Mouse (Mus musculus) gastrocnemius, adult 8-10 months (tissue): ENCODE results near the gene Tmem161a. TPM values are rescaled to one million over a fixed set of nuclear protein-coding genes. Genes with fewer than 3 reads are reported as not detected.
"Not testable (repeated sequence)": the region's sequence is repeated elsewhere in the genome, so short reads cannot be mapped to it uniquely, and the experiment has no call there.

Experiments used
- DNase-seq, 2 experiments: peaks; one replicate each; pipeline ENCODE4 v3.0.0; 2022; ENCODE audit warnings: low spot score in 2 of 2
- total RNA-seq, 4 experiments: library from RNA; stranded (reverse); gene quantifications; 2 replicates each; pipeline ENCODE4 v1.2.4; 2022

The Tmem161a gene
- total RNA-seq, 4 experiments from 2014 or later = 77.0 to 87.6 (median 85.9) TPM

DNA sequence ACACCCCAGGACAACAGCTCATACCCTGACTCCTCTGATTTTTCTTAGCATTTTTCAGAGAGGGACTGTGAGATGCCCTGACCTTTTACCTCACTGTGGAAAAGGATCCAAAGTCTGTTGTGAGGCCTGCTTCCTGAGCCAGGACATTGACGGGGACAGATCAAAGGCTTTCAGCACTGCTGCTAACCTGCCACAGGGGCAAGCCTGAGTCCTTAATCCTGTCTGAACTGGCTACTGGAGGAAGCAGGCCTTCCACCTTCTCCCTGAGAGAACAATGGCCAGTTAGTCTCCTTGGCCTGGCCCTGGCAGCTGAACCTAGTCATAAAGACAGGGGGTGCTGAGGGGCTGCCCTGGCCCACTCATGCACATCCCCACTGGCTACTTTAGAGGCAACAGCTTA is 36.0 kb downstream of the Tmem161a start:
- no peak for DNase-seq

DNA sequence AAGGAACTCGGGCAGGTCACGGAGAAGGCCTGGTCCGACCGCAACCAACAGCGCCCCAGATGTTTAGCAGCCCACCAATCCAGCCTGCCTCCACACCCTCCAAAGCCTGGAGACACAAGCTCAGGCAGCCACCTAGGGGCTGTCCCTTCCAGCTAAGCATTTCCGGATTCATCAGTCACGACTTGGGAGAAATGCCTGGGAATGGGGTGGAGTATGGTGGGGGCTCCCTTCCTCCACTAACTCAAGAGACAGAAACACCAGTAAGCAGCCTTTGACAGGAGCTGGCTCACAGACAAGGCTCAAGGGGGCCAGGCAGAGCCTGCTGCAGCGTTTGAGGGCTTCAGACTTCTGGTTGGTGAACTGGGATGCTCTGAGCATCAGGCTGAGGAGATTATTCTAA is 38.4 kb downstream of the Tmem161a start:
- no peak for DNase-seq

DNA sequence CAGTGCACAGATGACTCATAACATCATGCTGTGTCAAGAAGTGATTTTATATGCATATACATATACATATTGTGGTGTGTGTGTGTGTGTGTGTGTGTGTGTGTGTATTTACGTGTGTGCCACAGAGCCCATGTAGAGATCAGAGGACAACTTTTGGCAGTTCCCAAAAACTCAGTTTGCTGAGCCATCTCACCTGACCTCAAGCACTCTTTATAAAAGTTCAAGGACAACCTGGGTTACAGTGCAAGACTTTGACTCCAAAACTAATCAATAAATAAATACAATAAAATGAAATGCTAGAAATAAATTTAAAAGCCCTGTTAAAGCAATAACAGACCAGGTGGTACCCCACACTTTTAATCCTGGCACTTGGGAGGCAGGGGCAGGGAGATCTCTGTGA is 39.1 kb downstream of the Tmem161a start:
- no peak for DNase-seq

DNA sequence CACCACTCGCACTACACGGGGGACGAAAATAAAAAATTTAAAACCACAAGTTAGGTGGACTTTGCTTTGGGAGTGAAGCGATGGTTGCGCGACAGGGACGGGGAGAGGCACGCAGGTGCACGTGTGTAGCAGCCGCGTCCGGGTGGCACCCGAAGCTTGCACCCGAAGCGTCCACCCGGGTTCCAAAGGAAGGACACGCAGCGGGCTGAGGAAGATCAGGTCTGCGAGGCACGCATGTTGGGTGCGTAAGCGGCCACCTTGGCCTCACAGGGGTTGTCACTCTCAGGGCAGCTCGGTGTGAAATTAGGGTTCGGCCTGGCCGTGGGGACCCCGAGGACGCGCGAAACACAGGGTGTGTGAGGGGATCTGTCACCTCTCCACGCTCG is 39.6 kb downstream of the Tmem161a start:
- peak in 1 of 2 experiments; percentile 13 for DNase-seq

DNA sequence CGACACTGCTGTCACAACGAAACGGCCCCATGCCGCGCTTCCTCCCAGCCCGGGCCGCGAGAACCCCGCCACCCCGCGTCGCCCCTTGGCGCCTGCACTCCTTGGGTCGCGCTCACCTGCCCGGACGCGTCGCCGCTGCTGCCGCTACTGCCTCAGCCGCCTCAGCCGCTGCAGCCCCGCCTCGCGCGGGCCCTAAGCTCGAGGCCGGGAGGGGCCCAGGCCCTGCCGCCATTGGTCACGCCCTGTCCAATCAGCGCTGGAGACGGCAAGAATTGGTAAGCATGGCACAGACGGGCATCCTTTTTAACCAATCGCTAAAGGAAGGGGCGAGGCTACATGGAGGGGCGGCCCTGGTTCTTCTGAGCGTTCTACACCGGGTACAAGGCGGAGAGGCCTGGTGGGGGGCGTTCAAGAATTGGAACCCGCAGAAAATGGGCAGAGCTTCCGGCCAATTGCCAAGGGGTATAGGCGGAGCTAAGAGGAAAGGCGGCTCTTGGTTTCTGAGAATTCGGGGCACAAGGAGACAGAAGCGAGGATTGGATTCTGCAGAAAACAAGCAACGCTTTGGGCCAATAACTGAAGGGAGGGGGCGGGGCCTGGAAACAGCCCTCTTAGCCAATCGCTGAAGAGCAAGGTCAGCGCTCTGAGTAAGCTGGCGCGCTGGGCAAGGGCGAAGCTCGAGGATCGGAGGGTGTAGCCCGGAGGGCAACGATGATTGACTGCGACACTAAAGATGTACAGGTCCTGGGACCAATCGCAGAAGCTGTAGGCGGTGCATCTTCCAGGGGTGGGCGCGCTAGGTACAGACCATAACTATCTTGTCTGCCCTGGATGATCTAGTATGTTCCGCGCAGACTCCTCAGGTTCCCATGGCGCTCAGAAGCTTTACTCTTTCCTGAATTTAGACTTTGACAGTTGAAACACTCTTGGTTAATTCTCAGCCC is 40.2 kb downstream of the Tmem161a start, which contains the start of gene Slc25a42:
Gene Slc25a42, minus strand, starts transcription at position 194 of the 944 bp plus-strand sequence.
- DNase-seq = peak; percentile 96 to 97

DNA sequence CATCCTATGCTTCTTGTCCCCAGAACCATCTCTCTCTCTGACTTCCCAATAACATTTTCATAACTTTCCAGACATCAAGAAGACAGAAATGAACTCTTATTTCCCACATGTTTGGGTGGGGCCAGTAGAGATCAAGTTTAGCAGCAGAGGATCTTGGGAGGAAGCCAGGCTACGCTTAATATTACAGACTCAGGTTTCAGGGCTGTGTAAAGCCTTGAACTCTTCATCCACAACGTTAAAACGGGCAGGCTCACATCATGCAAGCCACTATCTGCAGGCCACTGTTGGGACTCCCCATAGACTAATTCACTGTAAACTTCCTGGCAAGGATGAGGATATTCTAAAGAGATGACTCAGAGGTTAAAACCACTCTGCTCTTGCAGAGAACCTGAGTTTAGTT is 42.3 kb downstream of the Tmem161a start:
- no peak for DNase-seq

DNA sequence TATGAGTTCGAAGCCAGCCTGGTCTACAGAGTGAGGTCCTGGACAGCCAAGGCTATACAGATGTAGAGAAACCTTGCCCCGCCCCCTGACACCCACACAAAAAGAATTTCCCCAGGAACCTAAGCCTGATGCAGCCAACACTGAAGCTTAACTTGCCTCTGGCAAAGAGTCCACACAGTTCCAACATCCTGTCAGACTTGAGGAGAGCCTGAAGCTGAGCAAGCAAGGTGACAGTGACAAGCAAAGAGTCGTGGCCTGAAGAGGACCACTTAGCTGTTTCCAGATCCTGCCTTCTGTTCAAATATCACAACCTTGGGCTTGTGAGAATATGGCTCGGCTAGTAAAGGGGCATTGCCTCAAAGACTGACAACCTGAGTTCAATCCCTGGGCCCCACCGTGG is 42.9 kb downstream of the Tmem161a start:
- DNase-seq = no peak

DNA sequence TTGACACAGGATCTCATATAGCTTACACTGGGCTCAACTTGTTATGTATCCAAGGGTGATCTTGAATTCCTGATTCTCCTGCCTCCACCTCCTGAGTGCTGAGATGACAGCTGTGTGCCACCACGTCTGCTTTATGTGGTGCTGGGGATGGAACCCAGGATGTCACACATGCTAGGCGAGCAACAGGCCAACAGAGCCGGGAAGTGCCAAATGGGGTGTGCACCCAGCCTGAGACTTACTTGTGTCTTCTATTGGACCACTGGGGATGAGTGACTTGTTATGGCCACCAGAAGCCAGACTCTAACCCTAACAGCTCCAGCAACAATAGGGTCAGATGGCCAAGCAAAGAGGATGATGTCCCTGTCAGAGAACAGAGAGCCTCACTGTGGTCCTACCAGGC is 44.0 kb downstream of the Tmem161a start:
- not testable (repeated sequence) for DNase-seq

DNA sequence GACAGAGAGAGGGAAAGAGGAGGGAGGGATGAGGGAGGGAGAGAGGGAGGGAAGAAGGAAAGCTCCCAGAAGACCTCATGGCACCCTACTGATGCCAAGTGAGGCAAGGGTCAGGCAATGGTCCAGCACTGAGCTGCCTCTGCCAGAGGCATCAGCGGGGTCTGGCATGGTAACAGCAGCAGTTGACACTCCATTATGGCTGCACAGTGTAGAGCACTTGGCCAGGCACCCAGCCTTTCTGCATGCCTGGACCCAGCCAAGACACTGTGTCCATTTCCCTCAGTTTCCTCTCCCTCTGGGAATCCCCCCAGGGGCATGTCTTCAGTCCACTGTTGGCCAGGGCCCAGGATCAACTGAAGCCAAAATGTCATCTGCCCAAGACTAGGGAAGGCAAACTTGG is 44.4 kb downstream of the Tmem161a start:
- DNase-seq = peak; percentile 77 to 89

DNA sequence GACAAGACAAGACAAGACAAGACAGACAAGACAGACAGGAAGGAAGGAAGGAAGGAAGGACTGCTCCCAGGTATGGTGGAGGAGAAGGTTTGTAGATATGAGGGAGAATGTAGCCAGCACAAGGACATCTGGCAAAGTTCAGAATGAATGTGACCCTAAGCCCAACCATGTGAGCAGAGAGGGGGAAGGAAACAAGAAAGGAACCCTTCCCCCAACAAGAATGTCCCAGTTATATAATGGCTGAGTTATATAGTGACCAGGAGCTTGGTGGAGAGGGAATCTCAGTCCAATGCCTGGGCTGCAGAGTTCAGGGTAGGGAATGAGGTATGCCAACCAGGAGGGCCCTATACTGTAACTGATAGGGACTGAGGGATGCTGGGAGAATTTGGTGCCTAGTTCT is 45.3 kb downstream of the Tmem161a start:
- DNase-seq = no peak

DNA sequence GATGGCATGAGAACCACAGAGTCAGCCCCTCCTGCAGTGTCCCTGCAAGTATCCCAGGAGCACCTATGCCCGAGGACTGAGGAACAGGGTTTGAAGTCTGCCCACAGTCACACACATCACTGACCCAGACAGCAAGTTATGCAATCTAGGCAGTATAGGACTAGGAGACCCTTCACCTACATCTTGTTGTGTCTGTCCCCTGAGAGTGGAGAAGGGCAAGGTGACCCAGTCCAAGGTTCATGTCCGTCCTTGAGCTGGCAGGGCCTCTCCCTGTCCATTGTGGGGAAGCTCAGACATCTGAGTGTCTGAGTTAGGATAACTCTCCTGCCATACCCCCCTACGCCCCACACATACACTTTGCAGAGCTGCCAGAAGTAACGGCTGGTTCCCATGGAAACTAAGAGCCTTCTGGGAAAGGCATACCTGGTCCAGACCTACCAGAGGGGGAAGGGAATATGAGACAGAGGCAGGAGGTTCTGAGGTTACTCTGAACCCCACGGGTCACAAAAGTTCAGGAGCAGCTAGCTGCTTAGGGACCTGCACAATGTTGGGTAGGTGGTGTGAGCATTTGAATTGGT is 47.0 kb downstream of the Tmem161a start:
- DNase-seq = no peak

DNA sequence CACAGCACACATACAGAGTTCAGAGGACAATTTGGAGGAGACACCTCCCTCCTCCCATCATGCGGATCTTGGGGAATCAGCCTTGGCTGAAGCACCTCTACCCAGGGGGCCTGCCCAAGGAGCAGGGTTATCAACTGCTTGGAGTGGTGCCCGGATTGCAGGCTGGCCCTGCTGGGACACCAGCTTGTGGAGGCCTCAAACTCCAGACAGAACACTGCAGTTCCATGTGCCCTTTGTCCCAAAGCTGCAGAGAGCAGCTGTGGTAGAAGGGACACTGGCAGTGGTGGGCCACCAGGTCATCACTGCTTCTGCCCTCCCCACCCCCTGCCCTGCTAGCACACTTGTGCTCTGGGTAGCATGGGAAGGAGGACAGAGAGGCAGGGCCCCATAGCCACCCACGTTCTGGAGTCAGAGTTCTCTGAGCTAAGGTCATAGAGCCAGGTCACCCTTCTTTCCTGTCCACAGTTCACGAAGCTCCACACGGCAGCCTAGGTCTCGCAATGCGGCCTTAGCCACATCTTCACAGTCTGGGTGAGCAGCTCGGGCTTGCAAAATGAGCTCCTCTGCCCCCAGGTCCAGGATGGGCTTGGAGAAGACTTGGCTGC is 48.2 kb downstream of the Tmem161a start:
- no peak for DNase-seq

DNA sequence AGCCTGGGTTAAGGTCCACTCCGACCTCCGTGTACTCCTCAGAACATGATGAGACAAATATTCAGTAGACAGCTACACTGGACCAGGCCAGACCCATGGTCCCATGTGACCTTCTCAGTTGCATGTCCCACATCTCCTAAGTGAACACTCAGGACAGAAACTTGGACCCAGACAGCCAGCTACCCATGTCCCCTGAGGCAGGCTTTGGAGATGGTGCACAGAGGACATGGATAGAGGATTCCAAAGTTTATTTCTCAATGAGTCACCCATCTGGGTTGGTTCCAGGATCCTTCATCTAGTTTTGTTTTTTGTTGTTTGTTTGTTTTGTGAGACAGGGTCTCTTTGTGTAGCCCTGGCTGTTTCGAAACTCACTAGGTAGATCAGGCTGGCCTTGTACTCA is 48.8 kb downstream of the Tmem161a start:
- no peak for DNase-seq

DNA sequence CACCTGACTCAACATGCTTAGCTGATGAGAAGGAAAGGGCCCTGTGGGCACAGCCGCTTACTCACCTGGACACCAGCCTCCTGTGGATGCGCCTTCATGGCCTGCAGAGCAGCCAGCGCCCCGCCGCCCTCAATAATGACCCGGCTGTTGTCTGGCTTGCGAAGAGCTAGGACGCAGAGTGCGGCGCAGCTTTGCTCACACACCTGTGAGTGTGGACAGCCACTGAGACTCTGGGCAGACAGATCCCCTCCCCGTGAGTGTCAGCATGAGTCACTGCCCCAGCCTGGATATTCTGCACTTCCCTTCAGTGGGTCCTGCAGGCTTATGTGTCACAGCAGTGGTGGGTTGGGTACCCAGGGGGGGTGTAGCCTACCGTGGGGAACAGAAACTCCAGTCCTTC is 49.9 kb downstream of the Tmem161a start:
- DNase-seq = no peak

DNA sequence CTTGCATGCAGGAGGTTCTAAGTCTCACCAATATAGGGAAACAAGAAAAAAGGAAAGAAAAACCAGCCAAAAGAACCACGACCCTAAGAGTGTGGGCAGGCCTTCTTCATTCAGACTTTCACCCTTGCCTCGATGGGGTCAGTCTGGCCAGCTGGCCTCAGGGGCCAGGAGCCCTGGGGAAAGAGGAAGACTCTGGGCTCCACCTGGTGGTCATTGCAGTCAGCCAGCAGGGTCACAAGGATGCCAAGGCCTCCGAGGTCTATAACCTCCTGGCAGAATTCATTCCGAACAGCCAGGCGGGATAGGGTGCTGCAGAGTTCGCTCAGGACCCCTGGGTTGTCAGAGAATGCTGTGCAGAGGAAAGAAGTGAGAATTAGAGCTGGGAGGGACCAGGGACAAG is 51.2 kb downstream of the Tmem161a start:
- DNase-seq = peak; percentile 32 to 50

DNA sequence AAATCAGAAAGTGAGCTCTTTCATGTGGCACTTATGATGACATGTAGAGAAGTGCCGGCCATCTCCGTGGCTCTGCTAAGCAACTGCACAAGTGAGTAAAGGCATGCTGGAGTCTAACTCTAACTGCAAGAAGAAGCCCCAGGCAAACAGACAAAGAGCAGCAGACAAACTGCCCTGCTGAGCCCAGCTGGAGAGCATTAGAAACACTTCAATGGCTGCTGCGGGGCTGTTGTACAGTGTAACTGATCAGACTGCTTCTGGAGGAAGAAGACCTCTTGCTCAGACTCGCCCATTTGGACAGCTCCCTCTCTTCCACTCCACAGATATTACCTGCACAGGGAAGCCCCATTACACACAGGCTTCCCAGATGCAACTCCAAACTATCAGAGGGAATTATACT is 55.8 kb downstream of the Tmem161a start:
- DNase-seq = no peak

DNA sequence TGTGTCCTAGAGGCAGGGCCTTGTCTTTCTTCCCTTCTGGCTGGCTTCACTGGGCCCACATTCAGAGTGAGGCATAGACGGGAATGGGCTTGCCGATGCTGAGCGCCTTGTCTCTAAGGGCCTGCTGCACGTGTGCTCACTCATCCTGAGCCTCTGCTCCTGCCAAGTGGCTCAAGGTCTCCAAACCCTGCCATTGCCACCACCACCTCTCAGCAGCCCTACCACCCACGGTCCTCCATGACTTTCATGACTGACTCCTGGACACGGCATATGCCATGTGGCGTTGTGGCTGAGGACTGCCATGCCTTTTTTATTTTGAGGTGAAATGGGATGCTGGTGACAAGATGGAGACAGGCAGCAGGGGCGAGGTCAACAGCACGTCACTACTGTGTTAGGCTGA is 58.7 kb downstream of the Tmem161a start:
- DNase-seq = no peak

Other genes starting within 250 kb of the Tmem161a start
- 10 to 100 TPM; 20.5 to 26.4 (median 25.2) TPM for gene Gatad2a, start 176.0 kb upstream of the Tmem161a start, total RNA-seq
- 10 to 100 TPM; 23.1 to 26.1 (median 24.6) TPM for gene Mau2, start 129.6 kb upstream of the Tmem161a start, total RNA-seq
- 10 to 100 TPM; 16.7 to 20.4 (median 18.1) TPM for gene Sugp1, start 129.5 kb upstream of the Tmem161a start, total RNA-seq
- under 1 TPM; 0.17 to 0.48 (median 0.35) TPM for gene Tm6sf2, start 99.4 kb upstream of the Tmem161a start, total RNA-seq
- under 1 TPM in 1 of 4 experiments, not detected in 3; 0.08 TPM for gene Hapln4, start 88.9 kb upstream of the Tmem161a start, total RNA-seq
- gene Ncan, start 51.5 kb upstream of the Tmem161a start, total RNA-seq = under 1 TPM in 3 of 4 experiments, not detected in 1; 0.05 to 0.11 (median 0.08) TPM
- gene Nr2c2ap, start 41.0 kb upstream of the Tmem161a start, total RNA-seq = 1 to 10 TPM; 4.1 to 6.5 (median 4.6) TPM
- gene Rfxank, start 33.2 kb upstream of the Tmem161a start, total RNA-seq = 10 to 100 TPM in 1 of 4 experiments, 1 to 10 TPM in 3; 8.5 to 10.6 (median 9.1) TPM
- 10 to 100 TPM in 3 of 4 experiments, 1 to 10 TPM in 1; 9.8 to 14.9 (median 14.1) TPM for gene Borcs8, start 32.9 kb upstream of the Tmem161a start, total RNA-seq
- under 1 TPM in 3 of 4 experiments, not detected in 1; 0.32 to 0.36 (median 0.34) TPM for gene Mef2b, start 32.6 kb upstream of the Tmem161a start, total RNA-seq
- gene Slc25a42, start 39.9 kb downstream of the Tmem161a start, total RNA-seq = 10 to 100 TPM; 27.4 to 34.4 (median 31.1) TPM
- gene Sugp2, start 61.9 kb downstream of the Tmem161a start, total RNA-seq = 10 to 100 TPM; 41.1 to 50.5 (median 42.9) TPM
- gene Armc6, start 62.1 kb downstream of the Tmem161a start, total RNA-seq = 1 to 10 TPM; 5.5 to 8.7 (median 7.6) TPM
- gene Homer3, start 110.5 kb downstream of the Tmem161a start, total RNA-seq = 1 to 10 TPM; 3.1 to 4.4 (median 3.2) TPM
- gene Ddx49, start 130.1 kb downstream of the Tmem161a start, total RNA-seq = 10 to 100 TPM; 25.8 to 35.3 (median 33.9) TPM
- gene Cope, start 130.2 kb downstream of the Tmem161a start, total RNA-seq = 100 to 1,000 TPM; 112 to 126 (median 121) TPM
- 10 to 100 TPM; 16.5 to 25.1 (median 20.2) TPM for gene Cers1, start 143.4 kb downstream of the Tmem161a start, total RNA-seq
- 1 to 10 TPM in 1 of 4 experiments, under 1 TPM in 1, not detected in 2; 0.75 to 2.7 TPM for gene Gdf1, start 157.5 kb downstream of the Tmem161a start, total RNA-seq
- 10 to 100 TPM; 29.7 to 32.7 (median 30.8) TPM for gene Upf1, start 180.9 kb downstream of the Tmem161a start, total RNA-seq
- 10 to 100 TPM in 2 of 4 experiments, 1 to 10 TPM in 2; 2.7 to 16.7 (median 8.4) TPM for gene Comp, start 201.2 kb downstream of the Tmem161a start, total RNA-seq